Mouse (Mus musculus) heart, embryonic 14.5 days (tissue): ENCODE measurements around the gene Adamts9. TPM values are rescaled to one million over a fixed set of nuclear protein-coding genes. Genes with fewer than 3 reads are reported as not detected.

Experiments
- ATAC-seq: fragments of 200-750 bp; cut with Nextera tagmentation; 2 replicates; pipeline ENCODE4 v1.8.0; 2017; ENCODE audit warnings: low read depth, moderate TSS enrichment; ENCODE audit not compliant: insufficient number of reproducible peaks, insufficient read depth, low FRiP score
- H3K27ac ChIP-seq, 2 experiments: fragments of 200-500 bp in 1 of 2; fragments of 300-500 bp in 1 of 2; sonication (generic) in 1 of 2; replicated peaks in 1 of 2; 2 replicates each; pipeline ENCODE4 v1.5.1; 2012 to 2014; ENCODE audit warnings: low read depth in 2 of 2, low read length in 2 of 2, control low read depth in 1 of 2, mild to moderate bottlenecking in 1 of 2, mixed read lengths in 1 of 2; ENCODE audit not compliant: control insufficient read depth in 1 of 2, insufficient read depth in 1 of 2
- H3K27me3 ChIP-seq: fragments of 300-500 bp; sonication (generic); 2 replicates; pipeline ENCODE4 v1.6.1; 2014; ENCODE audit warnings: mild to moderate bottlenecking, low read length, control low read depth; ENCODE audit not compliant: control insufficient read depth, insufficient read depth
- H3K36me3 ChIP-seq: fragments of 300-500 bp; sonication (generic); 2 replicates; pipeline ENCODE4 v1.6.1; 2014; ENCODE audit warnings: mild to moderate bottlenecking, control low read depth, low read length, mixed read lengths; ENCODE audit not compliant: control insufficient read depth, insufficient read depth
- H3K4me1 ChIP-seq, 2 experiments: fragments of 200-500 bp in 1 of 2; fragments of 300-500 bp in 1 of 2; sonication (generic) in 1 of 2; 2 replicates each; pipeline ENCODE4 v1.6.1; 2012 to 2014; ENCODE audit warnings: low read length in 2 of 2, control low read depth in 1 of 2, mixed read lengths in 1 of 2; ENCODE audit not compliant: control insufficient read depth in 2 of 2, insufficient read depth in 2 of 2
- H3K4me2 ChIP-seq: fragments of 300-500 bp; sonication (generic); 2 replicates; pipeline ENCODE4 v1.6.1; 2014; ENCODE audit warnings: mild to moderate bottlenecking, low read length
- H3K4me3 ChIP-seq, 2 experiments: fragments of 200-500 bp in 1 of 2; fragments of 300-500 bp in 1 of 2; sonication (generic) in 1 of 2; 2 replicates each; pipeline ENCODE4 v1.5.1; 2012 to 2014; ENCODE audit warnings: low read length in 2 of 2, mild to moderate bottlenecking in 2 of 2, control low read depth in 1 of 2, low read depth in 1 of 2, moderate library complexity in 1 of 2; ENCODE audit not compliant: control insufficient read depth in 1 of 2, insufficient read depth in 1 of 2
- H3K9ac ChIP-seq: fragments of 300-500 bp; sonication (generic); 2 replicates; pipeline ENCODE4 v1.6.1; 2014; ENCODE audit warnings: mild to moderate bottlenecking, low read length
- H3K9me3 ChIP-seq: fragments of 300-500 bp; sonication (generic); 2 replicates; pipeline ENCODE4 v1.6.1; 2016; ENCODE audit warnings: low read length, control low read depth; ENCODE audit not compliant: control insufficient read depth
- WGBS: fragments of 180-500 bp; shearing (Covaris S2); extraction: QIAGEN DNeasy Blood & Tissue Kit; methylation state at CpG from one replicate; pipeline ENCODE4 v1.1.7; 2014; 5-methylcytosine and 5-hydroxymethylcytosine counted together
- polyA plus RNA-seq: library from polyadenylated mRNA; unstranded; fragments of >200 nt; fragmentation: Nextera tagmentation; extraction: Ambion mirVana; gene quantifications from 2 replicates; pipeline ENCODE4 v1.2.1, GENCODE M21; 2014

The Adamts9 gene
- polyA plus RNA-seq, 1 experiment from 2014 or later = 6.2 TPM

- peaks cover 2 to 4% of the 10 kb centered on the region in 2 experiments; a peak in 1 of 4 replicates for H3K4me1 ChIP-seq
- 87% methylated on average over 2 of the region's 2 CpGs for WGBS
- H3K36me3 ChIP-seq = no peaks in the 10 kb centered on the region
- H3K27ac ChIP-seq = no peak overlapping the region
- no peaks in the 10 kb centered on the region for H3K9me3 ChIP-seq
- H3K4me3 ChIP-seq = no peak overlapping the region
- no peaks in the 10 kb centered on the region for H3K27me3 ChIP-seq
- no peak overlapping the region for H3K9ac ChIP-seq
- ATAC-seq = no peak
- no peak overlapping the region for H3K4me2 ChIP-seq
Observed at GRCm38 (mm10) chr6:92752737-92753136, 190.6 kb downstream of the Adamts9 start.

GRCm38 (mm10) chr6:92749420-92749819 is 193.9 kb downstream of the Adamts9 start:
- Histone ChIP-seq H3K9me3 (no peaks in the 10 kb centered on the region), H3K27ac (no peak overlapping the region), H3K4me2 (no peak overlapping the region), H3K9ac (no peak overlapping the region), H3K27me3 (no peaks in the 10 kb centered on the region), H3K4me1 (peaks cover 2 to 4% of the 10 kb centered on the region in 2 experiments; a peak in 1 of 4 replicates), H3K4me3 (no peak overlapping the region), H3K36me3 (no peaks in the 10 kb centered on the region)
- ATAC-seq = no peak
- 27% methylated on average over 4 of the region's 4 CpGs for WGBS

- Histone ChIP-seq H3K36me3 (no peaks in the 10 kb centered on the region), H3K4me3 (0 out of 4 replicates have a peak overlapping the region, but pooled peaks of 1 of the 2 experiments have one; percentile 9), H3K27ac (no peak overlapping the region), H3K4me2 (peak overlapping the region; percentile 52), H3K27me3 (no peaks in the 10 kb centered on the region), H3K9ac (no peak overlapping the region), H3K4me1 (0 out of 4 replicates have a peak, but pooled peaks cover 0 to 4% of the 10 kb centered on the region in 2 experiments), H3K9me3 (no peaks in the 10 kb centered on the region)
- no peak for ATAC-seq
- WGBS = 10% methylated on average over 11 of the region's 11 CpGs
Observed at GRCm38 (mm10) chr6:92743605-92744004, 199.7 kb downstream of the Adamts9 start.

GRCm38 (mm10) chr6:92737116-92737515 is 206.2 kb downstream of the Adamts9 start:
- Histone ChIP-seq H3K9ac (no peak overlapping the region), H3K27me3 (no peaks in the 10 kb centered on the region), H3K4me1 (no peaks in the 10 kb centered on the region), H3K4me2 (no peak overlapping the region), H3K9me3 (peaks cover 3% of the 10 kb centered on the region; the same call in 1 of the 2 replicates), H3K27ac (no peak overlapping the region), H3K36me3 (no peaks in the 10 kb centered on the region), H3K4me3 (no peak overlapping the region)
- 81% methylated on average over 1 of the region's 1 CpGs for WGBS
- no peak for ATAC-seq

- no peak overlapping the region for H3K9ac ChIP-seq
- H3K4me3 ChIP-seq = no peak overlapping the region
- no peaks in the 10 kb centered on the region for H3K27me3 ChIP-seq
- ATAC-seq = no peak
- H3K4me1 ChIP-seq = no peaks in the 10 kb centered on the region
- H3K27ac ChIP-seq = no peak overlapping the region
- peaks cover 3% of the 10 kb centered on the region; the same call in 1 of the 2 replicates for H3K9me3 ChIP-seq
- no peaks in the 10 kb centered on the region for H3K36me3 ChIP-seq
- H3K4me2 ChIP-seq = no peak overlapping the region
Observed at GRCm38 (mm10) chr6:92733651-92734050, 209.6 kb downstream of the Adamts9 start.

- Histone ChIP-seq H3K27ac (no peak overlapping the region), H3K4me2 (peak overlapping the region; percentile 26; the same call in 1 of the 2 replicates)
- ATAC-seq = no peak
Observed at GRCm38 (mm10) chr6:92728514-92728913, 214.8 kb downstream of the Adamts9 start.

GRCm38 (mm10) chr6:92728084-92728483 is 215.2 kb downstream of the Adamts9 start:
- H3K4me2 ChIP-seq = peak overlapping the region; percentile 26; the same call in 1 of the 2 replicates
- H3K36me3 ChIP-seq = no peaks in the 10 kb centered on the region
- no peak for ATAC-seq
- WGBS = 4% methylated on average over 10 of the region's 10 CpGs
- no peak overlapping the region for H3K9ac ChIP-seq
- no peaks in the 10 kb centered on the region for H3K9me3 ChIP-seq
- peaks cover 3 to 4% of the 10 kb centered on the region in 2 experiments; a peak in 1 of 4 replicates for H3K4me1 ChIP-seq
- H3K4me3 ChIP-seq = no peak overlapping the region
- no peaks in the 10 kb centered on the region for H3K27me3 ChIP-seq
- H3K27ac ChIP-seq = no peak overlapping the region

More at GRCm38 (mm10) chr6:92728514-92728913, 214.8 kb downstream of the Adamts9 start:
- H3K9ac ChIP-seq = no peak overlapping the region
- no peaks in the 10 kb centered on the region for H3K9me3 ChIP-seq
- H3K4me1 ChIP-seq = peaks cover 3 to 4% of the 10 kb centered on the region in 2 experiments; a peak in 1 of 4 replicates
- 37% methylated on average over 7 of the region's 7 CpGs for WGBS
- H3K4me3 ChIP-seq = no peak overlapping the region
- no peaks in the 10 kb centered on the region for H3K27me3 ChIP-seq
- H3K36me3 ChIP-seq = no peaks in the 10 kb centered on the region
